Mouse (Mus musculus): Measurements from ENCODE around the gene Hnrnpa0. TPM values are rescaled to one million over a fixed set of nuclear protein-coding genes. Genes with fewer than 3 reads are reported as not detected.

The Hnrnpa0 gene
- polyA plus RNA-seq, 1 experiment: 34.9 TPM

GRCm38 (mm10) chr13:58083048-58083447 is 45.3 kb downstream of the Hnrnpa0 start:
- 75% methylated on average over 5 of the region's 5 CpGs for WGBS

DNA sequence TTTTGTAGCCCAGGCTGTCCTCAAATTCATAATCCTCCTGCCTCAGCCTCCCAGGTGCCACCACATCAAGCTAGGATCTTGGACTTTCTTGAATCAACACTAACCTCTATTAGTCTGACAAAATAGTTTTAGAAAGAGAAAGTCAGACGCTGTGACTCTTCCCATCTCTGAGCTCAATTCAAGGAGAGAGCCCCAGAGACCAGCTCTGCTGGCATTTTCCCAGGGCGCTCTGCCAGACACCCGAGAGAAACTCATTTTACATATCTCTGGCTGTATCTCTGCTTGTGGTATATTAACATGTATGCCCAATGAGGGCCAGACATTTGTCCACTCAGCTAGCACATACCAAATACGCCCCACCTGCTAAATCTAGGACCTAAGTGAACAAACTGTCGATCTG is 50.0 kb downstream of the Hnrnpa0 start:
- WGBS: 74% methylated on average over 5 of the region's 5 CpGs
- no peak for DNase-seq (ENCODE audit: low read depth, low spot score)

More at GRCm38 (mm10) chr13:58083048-58083447, 45.3 kb downstream of the Hnrnpa0 start:
- DNase-seq (ENCODE audit: low read depth, low spot score): no peak

Other genes starting within 250 kb of the Hnrnpa0 start
- 0.19 and 0.49 TPM in 2 replicates for gene Spock1, start 220.2 kb downstream of the Hnrnpa0 start, polyA plus RNA-seq (2012; rRNA removed)
- gene Klhl3, start 15.0 kb downstream of the Hnrnpa0 start, polyA plus RNA-seq (2012; rRNA removed): 0.27 and 0.48 TPM in 2 replicates
- 36.8 and 45.0 TPM in 2 replicates for gene Idnk, start 29.1 kb upstream of the Hnrnpa0 start, polyA plus RNA-seq (2012; rRNA removed)
- gene Ubqln1, start 87.1 kb upstream of the Hnrnpa0 start, polyA plus RNA-seq (2012; rRNA removed): 100 and 122 TPM in 2 replicates
- gene Gkap1, start 147.1 kb upstream of the Hnrnpa0 start, polyA plus RNA-seq (2012; rRNA removed): 1.8 and 1.9 TPM in 2 replicates
- 0.14 and 0.53 TPM in 2 replicates for gene Kif27, start 230.6 kb upstream of the Hnrnpa0 start, polyA plus RNA-seq (2012; rRNA removed)

Data from large intestine, adult 2 months (tissue).